Mouse (Mus musculus) heart, postnatal 0 days (tissue): ENCODE data around the gene Yaf2.

ENCODE experiments used
- CTCF ChIP-seq: IDR thresholded peaks from 2 replicates; pipeline ENCODE4 v1.5.1; 2016; ENCODE audit warnings: antibody characterized with exemption, control low read depth, low read depth
- EP300 ChIP-seq: IDR thresholded peaks from 2 replicates; pipeline ENCODE4 v1.6.1; 2016; ENCODE audit warnings: antibody characterized with exemption, low read depth

- TF ChIP-seq CTCF (no peak), EP300 (no peak)
Measured at GRCm38 (mm10) chr15:93255295-93255694, 81.4 kb downstream of the Yaf2 start.
